Mouse (Mus musculus) urinary bladder, postnatal 10 days (tissue): ENCODE data around the gene Rusc2.

Source experiments
- DNase-seq: peaks from one replicate; pipeline ENCODE4 v3.0.0; 2022; ENCODE audit warnings: low spot score

Rusc2 gene

GRCm38 (mm10) chr4:43384083-43384460 is 2.3 kb downstream of the Rusc2 start:
- no peak for DNase-seq

- no peak for DNase-seq
These were observed 2.8 kb downstream of the Rusc2 start for GRCm38 (mm10) chr4:43384541-43384940.

GRCm38 (mm10) chr4:43386932-43387331 is 5.2 kb downstream of the Rusc2 start:
- DNase-seq: no peak

DNA sequence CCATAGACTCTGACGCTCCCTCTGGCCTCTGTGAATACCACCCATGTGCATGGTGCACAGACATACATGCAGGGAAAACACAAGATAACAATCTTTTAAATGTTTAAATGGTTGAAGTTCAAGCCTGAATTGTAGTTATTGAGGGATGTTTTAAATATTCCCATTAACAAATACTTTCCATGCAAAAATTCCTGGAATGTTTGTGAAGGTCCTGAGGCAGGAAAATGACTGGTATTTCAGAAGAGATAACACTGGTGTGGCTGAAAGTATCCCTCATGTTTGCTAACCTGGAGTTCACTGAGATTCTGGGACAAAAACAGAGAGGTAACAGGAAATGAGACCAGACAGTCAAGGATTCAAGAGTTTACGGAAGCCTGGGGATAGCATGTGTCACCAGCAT is 7.6 kb downstream of the Rusc2 start:
- DNase-seq: no peak

DNA sequence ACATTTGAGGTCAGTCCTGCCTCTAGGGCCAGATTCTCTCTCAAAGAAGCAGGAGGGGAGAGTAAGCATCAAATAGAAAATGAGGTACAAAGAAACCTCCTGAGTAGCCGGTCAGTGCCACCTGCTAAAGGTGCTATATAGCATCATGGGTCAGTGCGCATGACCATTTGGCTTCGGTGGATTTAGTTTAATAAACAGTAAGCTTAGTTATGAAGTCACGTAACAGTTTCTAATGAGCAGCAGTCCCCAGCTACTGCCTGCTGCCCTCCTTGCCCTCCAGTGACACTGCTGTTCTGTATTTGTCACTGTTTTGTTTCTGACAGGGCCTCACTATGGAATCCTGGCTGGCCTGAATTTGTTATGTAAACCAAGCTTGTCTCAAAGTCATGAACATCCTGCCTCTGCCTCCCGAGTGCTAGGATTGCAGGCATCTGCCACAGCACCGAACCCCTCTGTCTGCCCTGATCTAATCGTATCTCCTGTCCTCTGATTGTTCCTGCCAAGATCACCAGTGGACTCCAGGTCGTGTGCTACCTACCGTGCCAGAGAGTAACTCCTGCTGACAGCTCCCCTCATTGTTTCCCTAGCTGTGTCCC is 8.2 kb downstream of the Rusc2 start:
- DNase-seq: no peak

DNA sequence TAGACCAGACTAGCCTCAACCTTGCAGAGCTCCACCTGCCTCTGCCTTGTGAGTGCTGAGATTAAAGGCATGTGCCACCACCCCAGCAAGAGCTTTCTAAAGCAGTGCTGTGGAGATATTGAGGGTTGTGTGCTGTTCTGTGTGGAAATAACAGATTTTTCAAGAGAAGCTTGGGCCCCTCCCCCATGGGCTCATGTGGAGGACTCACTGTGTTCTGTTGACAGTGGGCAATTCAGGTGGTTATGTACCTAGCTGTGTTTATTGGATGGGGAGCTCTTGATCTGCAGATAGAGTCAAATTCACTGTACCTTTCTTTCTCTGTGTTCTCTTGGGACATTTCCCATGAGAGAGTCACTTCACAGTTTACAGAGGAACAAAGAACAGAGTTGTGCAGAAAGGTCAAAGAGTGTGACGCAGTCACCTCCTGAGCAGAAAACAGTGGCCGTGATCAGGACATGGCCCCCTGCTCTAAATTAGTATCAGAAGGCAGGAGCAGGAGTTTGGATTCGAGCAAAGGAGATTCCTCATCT is 9.8 kb downstream of the Rusc2 start:
- no peak for DNase-seq

- DNase-seq: no peak
These were observed 12.6 kb downstream of the Rusc2 start for GRCm38 (mm10) chr4:43394345-43394891.

GRCm38 (mm10) chr4:43395147-43395546 is 13.4 kb downstream of the Rusc2 start:
- no peak for DNase-seq

- no peak for DNase-seq
These were observed 14.1 kb downstream of the Rusc2 start for GRCm38 (mm10) chr4:43395836-43396235.

DNA sequence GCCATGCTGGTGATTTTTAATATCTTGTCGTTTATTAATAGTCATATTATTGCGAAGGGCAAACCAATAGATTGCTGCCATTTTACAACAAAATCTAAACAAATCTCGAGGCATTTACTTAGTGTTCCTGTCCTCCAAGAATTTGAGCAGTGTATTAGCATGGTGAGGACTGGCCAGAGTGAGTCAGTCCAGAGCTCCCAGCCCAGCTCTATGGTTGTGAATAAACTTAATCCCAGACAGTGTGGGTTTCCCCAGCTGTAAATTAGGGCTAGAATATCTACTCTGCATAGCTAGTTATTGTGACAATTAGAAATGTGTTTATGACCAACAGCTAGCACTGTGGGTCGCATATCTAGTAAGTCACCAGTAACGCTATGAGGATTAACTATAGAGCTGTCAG is 14.6 kb downstream of the Rusc2 start:
- no peak for DNase-seq

DNA sequence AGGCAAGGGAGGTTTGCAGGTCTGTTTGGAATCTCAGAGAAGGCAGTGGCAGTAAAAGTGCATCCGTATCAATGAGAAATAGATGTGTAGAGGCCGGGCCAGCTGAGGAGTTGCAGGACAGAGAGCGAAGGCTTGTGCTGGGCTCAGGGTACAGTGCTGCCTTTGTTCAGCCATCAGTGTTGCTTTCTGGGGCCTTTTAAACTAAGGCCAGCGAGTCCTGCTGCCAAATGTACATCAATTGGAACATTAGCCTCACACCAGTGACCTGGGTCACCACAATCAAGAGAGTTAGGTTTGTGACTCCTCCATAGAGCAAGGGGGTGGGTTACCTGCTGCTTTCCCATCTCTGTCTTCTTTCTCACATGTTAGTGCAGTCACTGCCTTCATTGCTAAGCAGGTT is 16.2 kb downstream of the Rusc2 start:
- no peak for DNase-seq

DNA sequence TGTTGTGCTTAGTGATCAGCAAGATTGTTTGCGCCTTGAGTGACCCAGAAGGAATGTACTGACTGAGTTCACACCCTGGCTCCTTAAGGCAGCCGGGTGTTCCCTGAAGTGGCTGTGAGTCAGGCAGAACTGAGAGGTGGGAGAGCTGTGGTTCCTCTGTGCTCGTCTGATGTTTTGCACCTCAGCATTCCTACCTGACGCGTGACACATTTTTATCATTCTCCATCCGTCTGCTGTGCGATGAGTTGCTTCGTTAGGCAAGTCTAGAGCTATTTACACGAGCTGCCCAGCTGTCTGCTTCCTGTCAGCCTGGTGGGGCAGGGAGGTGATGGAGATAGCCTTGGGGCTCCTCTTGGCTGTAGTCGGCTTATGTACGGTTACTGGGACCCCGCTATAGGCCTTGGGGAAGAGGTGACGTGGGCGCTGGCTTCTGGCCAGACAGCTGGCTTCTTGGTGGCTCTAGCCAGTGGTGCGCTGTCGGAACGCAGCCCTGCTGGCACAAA is 17.1 kb downstream of the Rusc2 start:
- no peak for DNase-seq

- DNase-seq: no peak
These were observed 17.8 kb downstream of the Rusc2 start for GRCm38 (mm10) chr4:43399391-43400131.

DNA sequence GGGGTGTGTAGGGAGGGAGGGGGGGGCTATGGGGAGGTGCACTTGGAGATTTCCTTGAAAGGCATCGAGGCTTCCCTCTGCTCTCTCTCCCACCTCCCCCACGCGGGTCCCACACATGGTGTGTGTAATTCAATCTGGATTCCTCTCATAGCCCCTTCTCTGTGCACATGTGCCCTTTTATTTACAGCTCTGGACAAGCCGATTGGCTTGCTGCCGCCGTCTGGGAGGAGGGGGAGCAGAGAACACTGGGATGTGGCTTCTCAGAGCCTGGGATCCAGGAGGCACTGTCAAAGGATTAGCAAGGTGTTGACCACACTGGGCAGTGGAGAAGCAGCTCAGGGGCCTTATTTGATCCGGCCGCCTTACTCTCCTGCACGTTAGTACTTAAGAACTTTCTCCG is 19.2 kb downstream of the Rusc2 start:
- no peak for DNase-seq

GRCm38 (mm10) chr4:43401486-43401885 is 19.7 kb downstream of the Rusc2 start:
- no peak for DNase-seq

- DNase-seq: no peak
These were observed 20.4 kb downstream of the Rusc2 start for GRCm38 (mm10) chr4:43402212-43402611.

DNA sequence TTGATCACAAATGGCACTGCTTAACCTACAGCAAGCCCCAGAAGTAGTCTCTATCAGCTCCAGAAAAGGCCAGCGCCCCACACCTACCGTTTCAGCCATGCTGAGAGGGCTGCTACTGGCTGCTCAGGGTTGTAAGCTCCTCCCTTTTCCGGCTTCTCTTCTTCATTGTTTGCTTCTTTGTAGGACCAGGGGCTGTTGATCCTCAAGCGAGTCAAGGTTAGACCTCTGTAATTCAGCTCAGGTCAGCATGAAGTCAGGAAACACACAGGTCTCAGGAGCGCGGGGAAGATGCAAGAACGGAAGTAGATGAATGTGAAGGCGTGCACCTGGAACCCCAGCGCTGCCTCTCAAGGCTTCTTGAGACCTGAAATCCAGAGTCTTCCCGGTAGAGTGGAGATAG is 22.9 kb downstream of the Rusc2 start:
- no peak for DNase-seq

GRCm38 (mm10) chr4:43406162-43406971 is 24.6 kb downstream of the Rusc2 start:
- DNase-seq: no peak

DNA sequence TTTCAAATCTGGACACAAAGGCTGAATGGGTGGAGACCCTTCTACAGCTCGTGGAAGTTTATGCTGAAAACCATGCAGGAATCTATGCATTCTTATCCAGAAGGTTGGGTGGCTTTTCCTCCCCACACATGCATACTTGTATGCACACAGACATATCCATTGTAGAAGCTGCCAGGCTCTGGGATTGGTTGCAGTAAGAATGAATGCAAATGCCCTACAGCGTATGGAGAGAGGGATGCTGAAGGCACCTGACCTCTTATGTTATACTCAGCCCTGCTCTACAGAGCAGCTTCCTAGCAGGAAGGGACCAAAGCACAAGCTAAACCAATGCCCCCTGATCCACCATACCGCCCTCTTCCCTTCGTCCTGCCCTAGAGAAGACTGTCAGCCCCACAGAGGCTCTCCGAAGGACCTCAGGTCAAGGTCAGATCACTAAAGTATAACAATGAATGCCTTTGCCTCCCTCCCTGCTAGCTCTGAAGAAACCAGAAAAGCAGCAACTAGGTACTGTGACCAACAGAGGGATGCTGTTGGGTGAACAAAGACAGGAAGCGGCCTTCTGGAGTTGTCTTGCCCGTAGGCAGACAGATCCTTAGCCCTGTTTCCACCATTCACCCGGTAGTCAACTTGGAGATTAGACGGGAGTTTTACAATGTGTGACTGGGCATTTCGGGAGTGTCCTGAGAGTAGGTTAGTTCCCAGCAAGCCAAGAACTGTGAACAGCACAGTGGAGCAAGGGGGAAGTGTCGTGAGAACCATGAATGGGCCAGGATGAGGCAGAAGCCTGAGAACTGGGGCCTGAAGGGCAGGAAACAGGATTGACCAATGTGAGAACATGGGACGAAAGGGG is 25.5 kb downstream of the Rusc2 start:
- no peak for DNase-seq

DNA sequence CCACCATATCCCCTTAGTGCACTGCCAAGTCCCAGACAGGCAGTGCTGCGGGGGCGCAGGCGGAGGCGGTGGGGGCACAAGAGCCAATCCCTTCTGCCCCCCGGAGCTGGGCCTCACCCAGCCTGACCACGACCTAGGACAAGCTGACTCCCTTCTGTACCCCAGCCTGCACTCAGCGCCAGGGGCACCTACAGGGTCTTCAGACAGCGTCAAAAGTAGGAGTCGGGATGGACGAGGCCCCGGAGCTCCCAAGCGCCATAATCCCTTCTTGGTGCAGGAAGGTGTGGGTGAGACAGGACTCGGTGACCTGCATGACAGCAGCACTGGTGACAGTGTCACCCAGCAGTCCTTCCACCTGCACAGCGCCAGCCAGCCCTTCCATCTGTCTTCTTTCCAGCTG is 33.0 kb downstream of the Rusc2 start:
- DNase-seq: no peak
